Mouse (Mus musculus): ENCODE results near the gene Hist1h2ab.

The Hist1h2ab gene

GRCm38 (mm10) chr13:23792520-23792919, 41.6 kb downstream of the Hist1h2ab start:
- DNase-seq, result peak; percentile 51

DNA sequence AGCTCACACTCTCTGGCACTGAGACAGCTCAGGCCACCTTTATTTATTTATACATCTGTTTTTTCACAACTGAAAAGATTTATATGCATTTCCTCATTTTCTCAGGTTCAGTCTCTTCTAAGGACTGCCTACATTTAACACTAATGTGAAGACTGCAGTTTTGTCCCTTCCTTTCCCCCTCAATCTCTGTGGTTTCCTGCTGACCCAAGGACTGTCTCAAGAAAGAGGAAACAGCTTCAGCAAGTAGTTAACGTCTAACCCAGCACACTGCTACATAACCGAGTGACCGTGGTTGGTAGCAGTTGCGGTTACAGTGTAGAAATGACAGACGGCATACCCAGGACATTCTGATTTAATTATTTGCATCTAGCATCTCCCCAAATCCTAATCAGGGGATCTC, 48.5 kb downstream of the Hist1h2ab start:
- no peak for DNase-seq
